Mouse (Mus musculus) cerebellum, postnatal 14 days (tissue): ENCODE data around the gene Slc35f5.
"Not testable (repeated sequence)": the region's sequence is repeated elsewhere in the genome, so short reads cannot be mapped to it uniquely, and the experiment has no call there.

ENCODE experiments used
- DNase-seq, 2 experiments: peaks; one replicate each; pipeline ENCODE4 v3.0.0; 2021; ENCODE audit warnings: mixed read lengths in 2 of 2

Gene Slc35f5

GRCm38 (mm10) chr1:125560259-125561192 is at the start of gene Slc35f5:
Slc35f5 (plus strand) TSS chr1:125560595.
- peak; percentile 99 for DNase-seq

- no peak for DNase-seq
Observed at GRCm38 (mm10) chr1:125514706-125515105, 45.7 kb upstream of the Slc35f5 start.

- no peak for DNase-seq
Observed at GRCm38 (mm10) chr1:125516910-125517659, 43.3 kb upstream of the Slc35f5 start.

- peak in 1 of 2 experiments; percentile 4 for DNase-seq
Observed at GRCm38 (mm10) chr1:125519107-125519611, 41.2 kb upstream of the Slc35f5 start.

GRCm38 (mm10) chr1:125525965-125526665 is 34.3 kb upstream of the Slc35f5 start:
- DNase-seq, result no peak

- DNase-seq, result no peak
Observed at GRCm38 (mm10) chr1:125526666-125527004, 33.8 kb upstream of the Slc35f5 start.

- no peak for DNase-seq
Observed at GRCm38 (mm10) chr1:125527364-125527763, 33.0 kb upstream of the Slc35f5 start.

GRCm38 (mm10) chr1:125533180-125533912 is 27.0 kb upstream of the Slc35f5 start:
- not testable (repeated sequence) for DNase-seq

GRCm38 (mm10) chr1:125537131-125537530 is 23.3 kb upstream of the Slc35f5 start:
- DNase-seq, result no peak

- no peak for DNase-seq
Observed at GRCm38 (mm10) chr1:125537776-125538175, 22.6 kb upstream of the Slc35f5 start.

GRCm38 (mm10) chr1:125539312-125539711 is 21.1 kb upstream of the Slc35f5 start:
- DNase-seq, result no peak

- peak; percentile 46 to 57 for DNase-seq
Observed at GRCm38 (mm10) chr1:125542008-125542999, 18.1 kb upstream of the Slc35f5 start.

- DNase-seq, result no peak
Observed at GRCm38 (mm10) chr1:125549872-125550271, 10.5 kb upstream of the Slc35f5 start.

- no peak for DNase-seq
Observed at GRCm38 (mm10) chr1:125550359-125550758, 10.0 kb upstream of the Slc35f5 start.

- DNase-seq, result no peak
Observed at GRCm38 (mm10) chr1:125551564-125551963, 8.8 kb upstream of the Slc35f5 start.

- DNase-seq, result peak; percentile 5 to 13
Observed at GRCm38 (mm10) chr1:125559261-125559660, 1.1 kb upstream of the Slc35f5 start.

GRCm38 (mm10) chr1:125559721-125560120 is 674 bp upstream of the Slc35f5 start:
- no peak for DNase-seq

GRCm38 (mm10) chr1:125561206-125561605 is 811 bp downstream of the Slc35f5 start:
- DNase-seq, result peak in 1 of 2 experiments; percentile 74

GRCm38 (mm10) chr1:125561841-125562240 is 1.4 kb downstream of the Slc35f5 start:
- peak; percentile 9 to 16 for DNase-seq

GRCm38 (mm10) chr1:125568126-125568525 is 7.7 kb downstream of the Slc35f5 start:
- no peak for DNase-seq

GRCm38 (mm10) chr1:125574219-125574618 is 13.8 kb downstream of the Slc35f5 start:
- peak; percentile 4 to 11 for DNase-seq
